In the genomic region with DNA sequence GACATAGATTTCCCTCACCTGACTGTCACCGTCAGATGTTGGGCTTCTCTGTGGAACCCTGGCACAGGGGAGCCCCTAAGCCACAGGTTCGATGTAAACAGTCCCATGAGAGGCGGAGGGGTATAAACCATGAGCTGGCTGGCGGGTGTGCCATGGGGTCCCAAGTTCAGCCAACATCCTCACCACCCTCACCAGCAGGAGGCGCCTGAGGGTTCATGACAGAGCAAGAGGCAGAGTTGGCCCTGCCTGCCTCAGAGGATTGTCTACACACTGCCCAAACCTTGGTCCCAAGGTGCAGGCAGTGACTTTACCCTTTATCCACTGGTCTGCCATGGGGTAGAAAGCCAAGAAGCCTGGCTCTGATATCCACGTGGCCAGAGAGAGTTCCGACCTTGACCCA, we compare ENCODE assay signal across 10 mouse cellular contexts. TPM values are rescaled to one million over a fixed set of nuclear protein-coding genes. Genes with fewer than 3 reads are reported as not detected.
DNase-seq lines count a peak whose midpoint lies in the region; ATAC-seq and TF ChIP-seq lines count a peak whose summit lies in the region.
"Had no signal": no experiment of that assay in that cellular context is flagged by ENCODE, and none has a peak within 500 bp of the region (broad histone marks: within the 10 kb centered on the region; RNA-seq: fewer than 3 reads in every experiment).

No protein-coding gene starts in this region.

- no peak overlapping the region for H3K4me2 ChIP-seq in heart, postnatal 0 days (ENCODE audit: low read depth, low read length)
- H3K4me2 ChIP-seq: embryonic facial prominence, embryonic 15.5 days; lung, embryonic 15.5 days had no signal

- H3K9ac ChIP-seq in heart, postnatal 0 days (replicated peaks; ENCODE audit: low read depth, low read length), result no peak overlapping the region
- H3K9ac ChIP-seq in MEL (ENCODE audit: control insufficient read depth, low read depth, low read length, poor library complexity, severe bottlenecking), result no peak overlapping the region
- H3K9ac ChIP-seq: embryonic facial prominence, embryonic 15.5 days; lung, embryonic 15.5 days had no signal

- H3K4me3 ChIP-seq in heart, postnatal 0 days (ENCODE audit: low read depth, low read length), result no peak overlapping the region
- no peak overlapping the region for H3K4me3 ChIP-seq in MEL (ENCODE audit: control insufficient read depth in 1 of 2, insufficient read depth in 1 of 2, low read depth in 2 of 2, low read length in 2 of 2)
- H3K4me3 ChIP-seq: embryonic facial prominence, embryonic 15.5 days; lung, embryonic 15.5 days had no signal

- no peaks in the 10 kb centered on the region for H3K27me3 ChIP-seq in heart, postnatal 0 days (ENCODE audit: control insufficient read depth, insufficient read depth, low read length)
- H3K27me3 ChIP-seq in MEL (ENCODE audit: control insufficient read depth in 1 of 2, insufficient read depth in 2 of 2, low read length in 2 of 2), result no peaks in the 10 kb centered on the region
- H3K27me3 ChIP-seq: embryonic facial prominence, embryonic 15.5 days; lung, embryonic 15.5 days had no signal

- TF ChIP-seq CTCF in heart, postnatal 0 days (IDR thresholded peaks at IDR 0.05; ENCODE audit: low read depth), result peak; percentile 25
- TF ChIP-seq CTCF in MEL (IDR thresholded peaks at IDR 0.05 in 2 of 3, conservative IDR thresholded peaks at IDR 0.05 in 1 of 3; ENCODE audit: control insufficient read depth in 1 of 3, insufficient read depth in 1 of 3, low read depth in 2 of 3, low read length in 3 of 3, poor library complexity in 1 of 3, severe bottlenecking in 1 of 3), result peak; percentile 35 to 58 (median 45); a peak in 5 of 6 replicates

- DNase-seq in heart, postnatal 0 days (ENCODE audit: low spot score), result no peak
- no peak for DNase-seq in heart, postnatal 25 days (ENCODE audit: low spot score)
- peak; percentile 54 to 60 for DNase-seq in B cell, adult 2 months
- DNase-seq in MEL (ENCODE audit: low read depth, low spot score), result peak; percentile 26
- peak; percentile 50 for DNase-seq in lung, postnatal 14 days
- no peak for DNase-seq in cerebellum, adult 11-12 months
- no peak for DNase-seq in retina, embryonic 14.5 days (ENCODE audit: low spot score)
- no peak for DNase-seq in c-Kit-positive CD71-positive TER-119-positive erythroid progenitor cells, embryonic 14.5 days (ENCODE audit: low spot score)

- TF ChIP-seq EP300 in heart, postnatal 0 days (IDR thresholded peaks at IDR 0.05; ENCODE audit: low read depth), result no peak
- no peak for TF ChIP-seq EP300 in MEL (IDR thresholded peaks at IDR 0.05; ENCODE audit: low read depth in 1 of 2, low read length in 2 of 2)

- H3K27ac ChIP-seq in heart, postnatal 0 days (ENCODE audit: low read depth), result 0 out of 2 replicates have a peak overlapping the region, but pooled peaks have one; percentile 17
- H3K27ac ChIP-seq in MEL (ENCODE audit: control insufficient read depth, low read depth, low read length), result no peak overlapping the region
- H3K27ac ChIP-seq: embryonic facial prominence, embryonic 15.5 days; lung, embryonic 15.5 days had no signal

- ATAC-seq in heart, postnatal 0 days (ENCODE audit: insufficient read depth, low read depth), result peak; percentile 29

- no peak for TF ChIP-seq POLR2A in MEL (IDR thresholded peaks at IDR 0.05; ENCODE audit: control insufficient read depth in 1 of 2, insufficient read depth in 1 of 2, low read depth in 1 of 2, low read length in 2 of 2, poor library complexity in 1 of 2)

- WGBS in heart, postnatal 0 days, result 76% methylated on average over 7 of the region's 7 CpGs

- intact Hi-C loops in heart, postnatal 25 days (cut with DNase I), result no loop called here

- no peaks in the 10 kb centered on the region for H3K36me3 ChIP-seq in heart, postnatal 0 days (replicated peaks; ENCODE audit: control insufficient read depth, insufficient read depth, low read length)
- no peaks in the 10 kb centered on the region for H3K36me3 ChIP-seq in MEL (ENCODE audit: control insufficient read depth in 1 of 2, insufficient read depth in 2 of 2, low read length in 2 of 2)
- H3K36me3 ChIP-seq: embryonic facial prominence, embryonic 15.5 days; lung, embryonic 15.5 days had no signal

- H3K9me3 ChIP-seq in heart, postnatal 0 days (replicated peaks; ENCODE audit: control insufficient read depth, low read length), result no peaks in the 10 kb centered on the region
- no peaks in the 10 kb centered on the region for H3K9me3 ChIP-seq in MEL (replicated peaks; ENCODE audit: insufficient read depth, low read length)
- H3K9me3 ChIP-seq: embryonic facial prominence, embryonic 15.5 days; lung, embryonic 15.5 days had no signal

- H3K79me2 ChIP-seq in MEL (ENCODE audit: control insufficient read depth, insufficient read depth, low read length, poor library complexity), result no peaks in the 10 kb centered on the region

- H3K4me1 ChIP-seq in heart, postnatal 0 days (ENCODE audit: control insufficient read depth, insufficient read depth), result peaks cover 16% of the 10 kb centered on the region; the same call in 1 of the 2 replicates
- H3K4me1 ChIP-seq in MEL (ENCODE audit: control insufficient read depth in 1 of 2, insufficient read depth in 2 of 2, low read length in 2 of 2), result no peaks in the 10 kb centered on the region

- TF ChIP-seq RAD21 in MEL (IDR thresholded peaks at IDR 0.05; ENCODE audit: low read depth, low read length), result no peak; the same call in 1 of the 2 replicates

TF ChIP-seq in MEL, 35 proteins besides CTCF, POLR2A, EP300 and RAD21:
- TF ChIP-seq SMC3 (IDR thresholded peaks at IDR 0.05; ENCODE audit: low read depth, low read length) (0 out of 2 replicates have a peak, but pooled peaks have one; percentile 20), NRF1 (IDR thresholded peaks at IDR 0.05; ENCODE audit: insufficient read depth, low read depth, low read length, poor library complexity, severe bottlenecking) (no peak)

RNA-seq across cellular contexts. Expression of a gene that starts 23.1 kb away (rescaled TPM):
- 6.5 and 9.4 TPM in 2 replicates for total RNA-seq in heart, postnatal 0 days (2014; rRNA removed; ENCODE audit: low replicate concordance)
- 2.6 and 3.1 TPM in 2 replicates for polyA plus RNA-seq in heart, postnatal 0 days (2015; fragmentation: Nextera tagmentation; extraction: Ambion mirVana)
- 1 to 10 TPM; 8.3 to 8.9 TPM for total RNA-seq in heart, postnatal 25 days (2021)
- 10.5 and 12.0 TPM in 2 replicates for total RNA-seq in MEL (2012; rRNA removed)
- 10 to 100 TPM in 1 of 2 experiments, not detected in 1; 25.7 TPM for polyA plus RNA-seq in MEL (2012; ENCODE audit: insufficient read depth in 1 of 2, insufficient read length in 2 of 2, low read depth in 1 of 2, low replicate concordance in 2 of 2, missing spikeins in 1 of 2)

Comparison
In these comparisons a context has a peak if more than half of its experiments do, and no peak if none do; other contexts are left out.
1. DNase-seq: peak in B cell, adult 2 months (2 of 2), MEL (single experiment) and lung, postnatal 14 days (single experiment); none in heart, postnatal 0 days (single experiment), heart, postnatal 25 days (single experiment), cerebellum, adult 11-12 months (single experiment), retina, embryonic 14.5 days (single experiment) and c-Kit-positive CD71-positive TER-119-positive erythroid progenitor cells, embryonic 14.5 days (single experiment).